Mouse (Mus musculus) brain, adult 10 weeks (tissue): ENCODE results near the gene Ckap5. TPM values are rescaled to one million over a fixed set of nuclear protein-coding genes. Genes with fewer than 3 reads are reported as not detected.

ENCODE experiments used
- polyA plus RNA-seq: library from polyadenylated mRNA; stranded (reverse); fragments of 350-450 nt; fragmentation: Illumina TruSeq; extraction: RNeasy Lipid Tissue Mini Kit (QIAGEN cat#74804); gene quantifications from one replicate; pipeline ENCODE4 v1.2.3, GENCODE M21; 2015; ENCODE audit warnings: low read depth, low replicate concordance

Gene Ckap5
- 67.3 TPM for polyA plus RNA-seq

GRCm38 (mm10) chr2:91526294-91527146 is at the start of gene Ckap5:
TSS of gene Ckap5 (plus strand) at chr2:91526762.

GRCm38 (mm10) chr2:91636229-91636628 is 109.7 kb downstream of the Ckap5 start, which contains the start of gene F2:
TSS of gene F2 (minus strand) at chr2:91636414.

GRCm38 (mm10) chr2:91649553-91650359 is 123.2 kb downstream of the Ckap5 start, which contains the start of the genes Zfp408 and Arhgap1:
TSS of gene Zfp408 (minus strand) at chr2:91649791.
TSS of gene Arhgap1 (plus strand) at chr2:91649860.

Other genes with a start within 250 kb of the Ckap5 start
- 114 TPM for gene 1110051M20Rik, start 82.1 kb upstream of the Ckap5 start, polyA plus RNA-seq
- gene Lrp4, start 69.3 kb upstream of the Ckap5 start, polyA plus RNA-seq, result 9.5 TPM
- not detected for gene F2, start 109.7 kb downstream of the Ckap5 start, polyA plus RNA-seq
- 8.0 TPM for gene Zfp408, start 123.0 kb downstream of the Ckap5 start, polyA plus RNA-seq
- 54.4 TPM for gene Arhgap1, start 123.1 kb downstream of the Ckap5 start, polyA plus RNA-seq
- 78.6 TPM for gene Atg13, start 183.8 kb downstream of the Ckap5 start, polyA plus RNA-seq
- gene Harbi1, start 184.1 kb downstream of the Ckap5 start, polyA plus RNA-seq, result 11.6 TPM
- 30.2 TPM for gene Ambra1, start 203.4 kb downstream of the Ckap5 start, polyA plus RNA-seq